Mouse (Mus musculus) megakaryocyte, embryonic 14.5 days (primary cell): Measurements from ENCODE around the gene Otp.

Experiments
- FLI1 ChIP-seq: IDR thresholded peaks from 2 replicates; pipeline ENCODE4 v1.6.1; 2012; ENCODE audit warnings: low read length, inconsistent platforms, mixed read lengths
- GATA1 ChIP-seq: IDR thresholded peaks from 3 replicates; pipeline ENCODE4 v1.6.1; 2012; ENCODE audit warnings: mixed read lengths, low read length, inconsistent platforms, borderline replicate concordance

DNA sequence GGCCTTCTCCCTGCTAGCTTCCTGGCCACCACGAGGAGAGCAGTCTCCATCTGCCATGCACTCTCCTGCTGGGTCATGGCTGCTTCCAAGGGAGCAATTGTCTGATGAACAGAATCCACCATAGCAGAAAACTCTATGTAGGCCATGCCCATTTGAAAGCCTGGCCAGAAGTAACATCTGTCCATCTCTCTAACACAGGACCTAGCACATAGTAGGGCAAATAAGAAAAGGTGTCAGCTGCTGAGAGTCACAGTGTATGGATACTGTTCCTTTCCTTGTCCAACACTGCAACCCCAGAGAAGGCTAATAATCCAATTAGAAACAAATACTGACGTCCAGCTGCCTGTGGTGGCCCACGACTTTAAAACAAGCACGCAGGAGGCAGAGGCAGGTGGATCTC is 7.6 kb upstream of the Otp start:
- TF ChIP-seq GATA1, result no peak
- TF ChIP-seq FLI1, result no peak
